Mouse (Mus musculus): ENCODE results near the gene Mcam.
A peak's percentile ranks its signal among the peaks of the same experiment; 100 is the strongest.

The Mcam gene

GRCm38 (mm10) chr9:44135731-44136411, 1.6 kb downstream of the Mcam start:
- DNase-seq (ENCODE audit: extremely low spot score) = no peak

DNA sequence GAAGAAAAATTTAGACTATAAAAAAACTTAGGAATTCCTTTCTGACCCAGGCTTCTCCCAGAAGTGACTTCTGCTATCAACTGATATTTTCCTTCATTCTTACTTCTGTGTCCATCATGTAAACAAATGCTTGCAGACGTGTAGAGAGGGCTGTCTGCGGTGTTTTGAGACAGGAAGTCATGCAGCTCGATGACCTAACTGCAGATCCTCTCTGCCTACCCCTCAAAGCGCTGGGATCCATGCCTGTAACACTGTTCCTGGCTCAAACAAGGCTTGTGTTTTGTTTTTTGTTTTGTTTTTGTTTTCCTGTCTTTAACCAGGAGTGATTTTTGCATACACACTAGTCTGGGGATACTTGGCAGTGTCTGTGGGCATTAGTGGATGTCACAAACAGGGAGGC, 3.6 kb downstream of the Mcam start:
- DNase-seq (ENCODE audit: extremely low spot score) = no peak

DNA sequence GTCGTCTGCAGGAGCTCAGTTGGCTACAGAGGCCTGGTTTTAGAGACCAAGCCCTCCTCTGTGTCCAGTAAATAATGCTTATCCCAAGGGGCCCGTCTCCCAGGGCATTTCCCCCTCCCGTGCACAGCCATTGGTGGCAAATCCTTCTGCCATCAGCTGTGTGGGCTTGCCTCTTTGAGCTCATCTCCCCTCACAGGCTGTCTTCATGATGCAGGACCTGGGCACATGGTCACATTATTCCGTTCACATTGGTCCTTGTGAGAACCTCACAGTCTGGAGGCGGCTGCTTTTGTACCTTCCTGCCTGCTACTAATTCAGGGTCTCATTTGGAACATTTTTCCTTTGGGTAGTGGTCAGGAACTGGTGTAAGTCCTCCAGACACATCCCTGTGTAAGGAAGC, 7.7 kb downstream of the Mcam start:
- DNase-seq (ENCODE audit: extremely low spot score) = no peak

DNA sequence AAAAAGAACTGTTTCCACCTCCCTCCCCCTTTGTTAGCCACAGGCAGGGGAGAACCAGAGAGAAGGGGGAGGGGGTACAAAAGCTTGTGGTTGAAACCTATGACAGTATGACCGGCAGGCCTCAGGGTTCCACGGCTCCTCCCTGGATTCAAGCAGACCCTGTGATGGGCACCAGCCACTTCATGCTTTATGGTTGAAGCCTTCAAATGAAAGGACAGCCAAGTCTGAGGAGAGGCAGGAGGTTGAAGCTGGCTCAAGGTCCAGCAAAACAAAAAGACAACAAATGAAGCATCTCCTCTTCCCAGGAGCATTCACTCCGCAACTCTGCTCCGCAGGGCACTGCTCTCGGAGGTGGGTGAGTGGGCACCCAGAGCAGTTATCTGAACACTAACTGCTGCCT, 9.2 kb downstream of the Mcam start:
- no peak for DNase-seq (ENCODE audit: extremely low spot score)

- no peak for DNase-seq (ENCODE audit: extremely low spot score)
These were observed 9.9 kb downstream of the Mcam start for GRCm38 (mm10) chr9:44144023-44144717.

DNA sequence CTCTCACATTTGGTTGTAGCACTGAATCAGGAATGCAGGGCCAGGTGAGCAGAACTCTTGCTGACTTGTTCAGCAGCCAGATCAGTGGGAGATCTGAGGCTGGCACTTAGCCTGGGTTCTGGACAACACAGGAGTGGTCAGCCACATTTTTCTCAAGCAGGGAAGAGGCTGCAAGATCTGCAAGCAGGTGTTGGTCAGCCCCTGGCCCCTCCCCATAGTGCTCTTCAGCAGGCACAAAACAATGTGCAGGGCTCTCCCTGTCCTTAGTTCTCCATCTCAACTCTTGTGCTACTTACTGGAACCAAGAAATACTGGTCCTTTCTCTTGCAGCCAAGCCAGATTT, 10.4 kb downstream of the Mcam start:
- DNase-seq (ENCODE audit: extremely low spot score) = no peak

DNA sequence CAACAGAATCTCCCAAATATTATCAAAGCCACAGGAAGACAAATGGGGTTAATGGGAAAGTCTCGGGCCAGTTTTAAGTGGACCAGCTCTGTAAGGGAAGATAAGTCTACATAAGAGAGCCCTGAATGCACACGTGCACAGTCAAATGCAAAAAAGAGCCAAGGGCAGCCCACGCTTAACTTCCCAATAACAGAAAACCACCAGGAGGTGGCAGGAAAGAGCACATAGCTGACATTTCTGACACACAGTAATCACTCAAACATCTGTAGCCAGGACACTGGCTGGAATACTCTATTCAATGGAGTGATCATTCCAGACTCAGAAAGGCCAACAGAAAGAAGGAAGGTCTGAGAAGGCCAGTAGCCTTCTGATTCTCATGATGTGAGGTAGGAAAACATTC, 13.0 kb downstream of the Mcam start:
- DNase-seq (ENCODE audit: extremely low spot score) = no peak

DNA sequence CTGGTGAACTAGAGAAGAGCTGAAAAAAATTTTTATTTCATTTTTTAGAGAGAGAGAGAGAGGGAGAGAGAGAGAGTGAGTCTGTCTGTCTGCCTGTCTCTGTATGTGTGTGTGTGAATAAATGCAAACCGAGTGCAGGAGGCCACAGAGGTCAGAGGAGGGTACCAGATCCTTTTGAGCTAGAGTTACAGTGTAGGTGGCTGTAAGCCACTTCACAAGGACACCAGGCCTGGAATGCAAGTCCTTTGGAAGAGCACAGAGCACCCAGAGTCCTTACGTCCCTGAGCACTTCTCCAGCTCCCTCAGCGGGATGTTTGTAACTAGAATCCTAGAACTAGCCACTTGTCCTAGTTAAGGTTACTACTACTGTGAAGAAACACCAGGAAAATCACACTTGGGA, 25.6 kb downstream of the Mcam start:
- DNase-seq (ENCODE audit: extremely low spot score) = no peak

DNA sequence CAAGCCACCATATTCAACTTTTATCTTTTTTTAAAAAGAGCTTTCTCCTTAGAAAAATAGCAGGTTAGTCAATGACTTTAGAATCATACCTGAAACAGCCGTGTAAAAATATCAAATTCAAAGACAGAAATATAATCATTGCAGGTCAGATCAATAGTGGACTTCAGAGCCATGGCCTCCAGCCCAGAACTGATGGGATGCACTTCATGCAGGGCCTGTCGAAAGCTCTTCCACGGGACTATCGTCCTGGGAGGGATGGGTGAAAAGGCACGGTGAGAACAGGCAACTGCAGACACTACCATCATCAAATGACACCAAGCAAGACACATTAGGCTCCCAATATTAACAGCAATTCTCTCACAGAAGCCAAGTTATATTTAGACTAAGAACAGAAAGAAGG, 34.7 kb downstream of the Mcam start:
- no peak for DNase-seq (ENCODE audit: extremely low spot score)

- no peak for DNase-seq (ENCODE audit: extremely low spot score)
These were observed 36.5 kb downstream of the Mcam start for GRCm38 (mm10) chr9:44170691-44171151.

- DNase-seq (ENCODE audit: extremely low spot score) = no peak
These were observed 41.3 kb downstream of the Mcam start for GRCm38 (mm10) chr9:44175556-44175955.

DNA sequence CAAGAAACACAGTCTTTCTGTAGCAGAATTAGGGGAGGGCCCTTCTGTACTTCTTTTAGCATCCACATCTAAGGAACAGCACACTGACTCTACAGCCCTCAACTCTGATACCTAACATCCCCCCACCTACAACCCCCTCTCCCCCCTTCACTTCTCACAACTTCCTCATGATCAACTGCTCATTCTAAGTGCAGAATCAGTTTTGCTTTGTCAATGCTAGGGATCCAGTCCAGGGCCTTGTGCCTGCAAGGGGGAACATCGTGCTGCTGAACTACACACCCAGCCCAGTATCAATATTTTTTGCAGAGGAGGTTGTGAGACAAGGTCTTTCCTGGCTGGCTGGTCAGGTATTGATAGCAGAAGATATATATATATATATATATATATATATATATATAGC, 41.7 kb downstream of the Mcam start:
- DNase-seq (ENCODE audit: extremely low spot score) = no peak

DNA sequence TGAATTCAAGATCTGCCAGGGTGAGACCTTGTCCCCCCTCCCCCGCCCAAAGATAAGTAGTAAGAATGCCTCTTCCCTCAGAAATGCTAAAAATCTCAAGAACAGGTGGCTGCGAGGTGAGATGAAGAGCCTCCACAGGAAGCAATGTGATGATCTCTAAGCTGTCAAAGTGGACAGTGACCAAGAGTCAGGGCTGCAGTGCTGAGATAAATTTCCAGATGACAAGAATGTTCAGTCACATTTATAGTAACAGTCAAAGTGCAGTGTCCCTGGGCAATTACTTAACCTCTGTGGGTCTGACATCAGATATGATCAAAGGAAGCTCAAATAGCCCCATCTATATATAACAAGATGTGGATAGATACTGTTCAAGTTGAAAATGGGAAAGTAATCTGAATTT, 43.1 kb downstream of the Mcam start:
- no peak for DNase-seq (ENCODE audit: extremely low spot score)

DNA sequence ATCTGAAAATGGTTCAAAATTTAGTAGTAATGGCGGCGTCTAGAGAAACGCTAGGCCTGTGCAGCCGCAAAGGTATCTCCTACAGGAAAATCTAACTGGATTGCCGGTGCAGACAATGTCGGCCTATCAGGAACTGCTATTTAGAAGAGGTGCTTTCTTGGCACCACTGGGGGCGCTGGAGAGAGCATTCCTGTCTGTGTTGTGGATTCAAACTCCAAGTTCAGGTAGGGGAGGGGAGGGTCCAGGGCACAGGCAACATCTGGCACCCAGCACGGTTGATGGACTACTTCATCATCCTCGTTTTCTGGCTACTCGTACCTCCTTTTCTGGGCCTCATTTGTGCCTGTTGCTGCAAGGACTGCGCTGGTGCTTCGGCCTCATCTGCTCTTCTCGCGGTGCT, 44.1 kb downstream of the Mcam start:
- DNase-seq (ENCODE audit: extremely low spot score) = peak; percentile 10

DNA sequence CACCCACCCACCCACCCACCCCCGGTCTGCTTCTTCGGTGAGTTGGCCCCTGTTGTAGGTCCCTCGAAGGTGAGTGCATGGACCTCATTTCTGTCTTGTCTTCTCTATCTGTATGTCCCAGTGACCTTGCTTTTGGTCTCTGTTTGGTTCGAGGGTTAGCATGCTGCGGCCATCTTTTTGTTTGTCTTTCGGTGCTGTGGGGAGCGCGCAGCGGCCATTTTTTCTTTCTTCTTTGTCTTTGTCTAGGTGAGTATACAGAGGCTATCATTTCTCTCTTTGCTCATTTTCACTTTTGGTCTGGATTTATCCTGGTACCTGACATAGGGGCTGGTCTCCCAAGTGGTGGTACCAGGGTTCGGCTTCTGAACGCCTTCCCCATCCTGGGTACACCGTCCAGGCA, 44.5 kb downstream of the Mcam start:
- DNase-seq (ENCODE audit: extremely low spot score) = no peak

DNA sequence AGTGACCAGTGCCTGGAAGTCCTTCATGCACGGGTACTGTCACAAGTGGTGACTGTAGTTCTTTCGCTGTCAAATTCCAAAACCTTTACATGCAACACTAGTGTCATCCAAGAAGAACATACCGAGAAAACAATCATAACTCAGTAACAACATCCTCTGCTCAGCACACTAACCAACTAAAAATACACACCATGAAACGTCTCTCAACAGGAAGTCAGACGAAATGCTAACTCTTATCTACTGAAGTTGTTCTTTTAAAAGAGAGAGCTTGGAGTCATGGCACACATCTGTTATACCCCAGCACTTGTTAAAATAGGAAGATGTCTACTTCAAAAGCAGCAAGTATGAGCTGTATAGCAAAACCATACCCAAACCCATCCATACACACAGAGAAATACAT, 47.3 kb downstream of the Mcam start:
- no peak for DNase-seq (ENCODE audit: extremely low spot score)

- DNase-seq (ENCODE audit: extremely low spot score) = no peak
These were observed 48.0 kb downstream of the Mcam start for GRCm38 (mm10) chr9:44182260-44182659.

- DNase-seq (ENCODE audit: extremely low spot score) = no peak
These were observed 54.0 kb downstream of the Mcam start for GRCm38 (mm10) chr9:44188223-44188622.

- DNase-seq (ENCODE audit: extremely low spot score) = no peak
These were observed 56.9 kb downstream of the Mcam start for GRCm38 (mm10) chr9:44191166-44191565.

- DNase-seq (ENCODE audit: extremely low spot score) = no peak
These were observed 58.0 kb downstream of the Mcam start for GRCm38 (mm10) chr9:44192312-44192711.
